Comparison of ENCODE assay signal across 31 mouse cellular contexts in the genomic region with DNA sequence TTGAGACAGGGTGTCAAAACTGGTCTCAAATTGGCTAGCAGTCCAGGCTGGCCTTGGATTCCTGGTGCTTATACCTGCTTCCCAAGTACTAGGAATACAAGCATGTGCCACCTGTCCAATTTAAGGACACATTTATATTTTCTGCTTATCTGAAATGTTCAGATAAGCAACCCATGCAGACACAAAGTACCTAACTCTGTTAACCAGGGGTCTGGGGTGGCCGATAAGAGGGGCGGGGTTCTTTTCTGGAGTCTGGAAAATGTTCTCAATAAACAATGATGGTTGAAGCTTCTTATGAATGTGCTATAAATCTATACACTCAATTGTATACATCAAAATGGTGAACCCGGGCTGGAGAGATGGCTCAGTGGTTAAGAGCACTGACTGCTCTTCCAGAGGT. TPM values are rescaled to one million over a fixed set of nuclear protein-coding genes. Genes with fewer than 3 reads are reported as not detected.
A peak's percentile ranks its signal among the peaks of the same experiment; 100 is the strongest.
DNase-seq lines count a peak whose midpoint lies in the region; ATAC-seq lines count a peak whose summit lies in the region.
"Had no signal": no experiment of that assay in that cellular context is flagged by ENCODE, and none has a peak within 500 bp of the region (broad histone marks: within the 10 kb centered on the region; RNA-seq: fewer than 3 reads in every experiment).

No protein-coding gene starts in this region.

- H3K27ac ChIP-seq in liver, embryonic 13.5 days, result peak overlapping the region; percentile 61; the same call in 1 of the 2 replicates
- H3K27ac ChIP-seq: embryonic facial prominence, embryonic 13.5 days; forebrain, embryonic 15.5 days; heart, embryonic 13.5 days; limb, embryonic 10.5 days; macrophage; neural tube, embryonic 15.5 days had no signal

- 27% methylated on average over 3 of the region's 3 CpGs for WGBS in liver, embryonic 13.5 days (ENCODE audit: insufficient replicate concordance)

- peak; percentile 4 for DNase-seq in MEL-GATA-1-ER (ENCODE audit: extremely low read depth, low read depth)
- peak; percentile 84 for DNase-seq in c-Kit-positive CD71-positive TER-119-positive erythroid progenitor cells, embryonic 14.5 days (ENCODE audit: low spot score)
- DNase-seq in liver, embryonic 13.5 days, result peak; percentile 75
- no peak for DNase-seq in ovary, postnatal 14 days (ENCODE audit: low spot score)
- DNase-seq in embryo, embryonic 10.5 days (ENCODE audit: low spot score), result no peak
- no peak for DNase-seq in ovary, postnatal 36 days (ENCODE audit: low spot score)
- DNase-seq: adrenal gland, postnatal 10 days; B cell, adult 2 months; cerebellum, adult 11-12 months; cerebellum, postnatal 25 days; embryo, embryonic 11 days; heart, adult 11 months; heart, postnatal 14 days; kidney, postnatal 36 days; thymus, postnatal 14 days had no signal

- H3K4me2 ChIP-seq in liver, embryonic 13.5 days, result peak overlapping the region; percentile 17
- H3K4me2 ChIP-seq: embryonic facial prominence, embryonic 13.5 days; forebrain, embryonic 15.5 days; heart, embryonic 13.5 days; midbrain, embryonic 11.5 days; neural tube, embryonic 15.5 days had no signal

- H3K4me3 ChIP-seq in liver, embryonic 13.5 days (replicated peaks), result no peak overlapping the region
- H3K4me3 ChIP-seq: embryonic facial prominence, embryonic 13.5 days; forebrain, embryonic 15.5 days; heart, embryonic 13.5 days; limb, embryonic 10.5 days; neural tube, embryonic 15.5 days had no signal

- peak; percentile 96 for ATAC-seq in liver, embryonic 13.5 days (ENCODE audit: low read depth)
- ATAC-seq in megakaryocyte-erythroid progenitor cell, adult 5-6 weeks (replicated peaks; ENCODE audit: low FRiP score, low TSS enrichment, poor library complexity, severe bottlenecking), result peak; percentile 90
- ATAC-seq: forebrain, embryonic 15.5 days; intestine, postnatal 0 days; lung, postnatal 0 days had no signal

- peaks cover 25% of the 10 kb centered on the region for H3K4me1 ChIP-seq in liver, embryonic 13.5 days (replicated peaks)
- H3K4me1 ChIP-seq: embryonic facial prominence, embryonic 13.5 days; forebrain, embryonic 15.5 days; limb, embryonic 10.5 days; neural tube, embryonic 15.5 days had no signal

- H3K36me3 ChIP-seq in liver, embryonic 13.5 days, result no peaks in the 10 kb centered on the region
- H3K36me3 ChIP-seq: embryonic facial prominence, embryonic 13.5 days; forebrain, embryonic 15.5 days; heart, embryonic 13.5 days; limb, embryonic 10.5 days; neural tube, embryonic 15.5 days had no signal

- H3K27me3 ChIP-seq in liver, embryonic 13.5 days, result no peaks in the 10 kb centered on the region
- H3K27me3 ChIP-seq: embryonic facial prominence, embryonic 13.5 days; forebrain, embryonic 15.5 days; heart, embryonic 13.5 days; neural tube, embryonic 15.5 days had no signal

- H3K9me3 ChIP-seq in liver, embryonic 13.5 days (replicated peaks), result no peaks in the 10 kb centered on the region
- H3K9me3 ChIP-seq: embryonic facial prominence, embryonic 13.5 days; forebrain, embryonic 15.5 days; heart, embryonic 13.5 days; limb, embryonic 10.5 days; neural tube, embryonic 15.5 days had no signal

- H3K9ac ChIP-seq in liver, embryonic 13.5 days, result no peak overlapping the region
- H3K9ac ChIP-seq: embryonic facial prominence, embryonic 13.5 days; forebrain, embryonic 15.5 days; heart, embryonic 13.5 days; neural tube, embryonic 15.5 days had no signal

RNA-seq across cellular contexts. Expression of a gene that starts 19.8 kb away (rescaled TPM):
- polyA plus RNA-seq in liver, embryonic 13.5 days (2015; fragmentation: Nextera tagmentation; extraction: Ambion mirVana), result not detected in 2 replicates
- not detected in 2 replicates for total RNA-seq in megakaryocyte-erythroid progenitor cell, adult 5-6 weeks (2014; fragmentation: Nextera tagmentation)
- not detected in 2 replicates for total RNA-seq in megakaryocyte-erythroid progenitor cell, adult 5-6 weeks (2017)
- total RNA-seq: adrenal gland, postnatal 10 days; CH12.LX; heart, postnatal 14 days; left cerebral cortex, adult 8-10 months; liver, adult 2 months had no signal
- polyA plus RNA-seq: embryonic facial prominence, embryonic 13.5 days; forebrain, embryonic 15.5 days; hindbrain, embryonic 11.5 days; intestine, postnatal 0 days; kidney, embryonic 14.5 days; limb, embryonic 10.5 days; liver, adult 2 months; lung, postnatal 0 days; macrophage; midbrain, embryonic 11.5 days; neural tube, embryonic 15.5 days; small intestine, adult 2 months had no signal

RNA-seq across cellular contexts. Expression of a gene that starts 46.0 kb away (rescaled TPM):
- 18.0 and 18.9 TPM in 2 replicates for polyA plus RNA-seq in liver, embryonic 13.5 days (2015; fragmentation: Nextera tagmentation; extraction: Ambion mirVana)
- 18.8 and 27.3 TPM in 2 replicates for total RNA-seq in megakaryocyte-erythroid progenitor cell, adult 5-6 weeks (2014; fragmentation: Nextera tagmentation)
- 22.9 and 27.9 TPM in 2 replicates for total RNA-seq in megakaryocyte-erythroid progenitor cell, adult 5-6 weeks (2017)

Comparison
In these comparisons a context has a peak if more than half of its experiments do, and no peak if none do; other contexts are left out.
1. DNase-seq: peak in MEL-GATA-1-ER (single experiment), c-Kit-positive CD71-positive TER-119-positive erythroid progenitor cells, embryonic 14.5 days (single experiment) and liver, embryonic 13.5 days (single experiment); none in ovary, postnatal 14 days (single experiment), embryo, embryonic 10.5 days (single experiment) and ovary, postnatal 36 days (single experiment).